Comparison of ENCODE assay signal across 24 mouse cellular contexts in genomic region chr2:160376236-160376635, GRCm38 (mm10). TPM values are rescaled to one million over a fixed set of nuclear protein-coding genes. Genes with fewer than 3 reads are reported as not detected.
DNase-seq lines count a peak whose midpoint lies in the region; ATAC-seq and TF ChIP-seq lines count a peak whose summit lies in the region.
"Had no signal": no experiment of that assay in that cellular context is flagged by ENCODE, and none has a peak within 500 bp of the region (broad histone marks: within the 10 kb centered on the region; RNA-seq: fewer than 3 reads in every experiment).

No protein-coding gene starts in this region.

- peaks cover 28% of the 10 kb centered on the region for H3K27me3 ChIP-seq in forebrain, postnatal 0 days (ENCODE audit: insufficient read depth, low read length)
- H3K27me3 ChIP-seq in forebrain, embryonic 15.5 days = peaks cover 32% of the 10 kb centered on the region
- H3K27me3 ChIP-seq in lung, embryonic 14.5 days (ENCODE audit: insufficient read depth, low read length) = peaks cover 29% of the 10 kb centered on the region
- no peaks in the 10 kb centered on the region; the same call in 1 of the 2 replicates for H3K27me3 ChIP-seq in stomach, postnatal 0 days (ENCODE audit: control insufficient read depth, insufficient read depth, low read length)
- peaks cover 45% of the 10 kb centered on the region for H3K27me3 ChIP-seq in kidney, embryonic 14.5 days (ENCODE audit: control insufficient read depth, insufficient read depth, low read length)

- H3K4me1 ChIP-seq in forebrain, postnatal 0 days (ENCODE audit: insufficient read depth) = no peaks in the 10 kb centered on the region
- 0 out of 2 replicates have a peak, but pooled peaks cover 2% of the 10 kb centered on the region for H3K4me1 ChIP-seq in forebrain, embryonic 15.5 days
- no peaks in the 10 kb centered on the region for H3K4me1 ChIP-seq in lung, embryonic 14.5 days (ENCODE audit: insufficient read depth)
- H3K4me1 ChIP-seq in stomach, postnatal 0 days (replicated peaks; ENCODE audit: control insufficient read depth, insufficient read depth) = no peaks in the 10 kb centered on the region
- peaks cover 4% of the 10 kb centered on the region; the same call in 1 of the 2 replicates for H3K4me1 ChIP-seq in kidney, embryonic 14.5 days (ENCODE audit: control insufficient read depth, insufficient read depth, low read length)
- H3K4me1 ChIP-seq: embryonic facial prominence, embryonic 15.5 days had no signal

- TF ChIP-seq EP300 in stomach, postnatal 0 days (optimal IDR thresholded peaks at IDR 0.05) = no peak

- H3K4me3 ChIP-seq in forebrain, postnatal 0 days (ENCODE audit: low read depth, low read length) = no peak overlapping the region
- H3K4me3 ChIP-seq in forebrain, embryonic 15.5 days = no peak overlapping the region
- no peak overlapping the region for H3K4me3 ChIP-seq in lung, embryonic 14.5 days (ENCODE audit: low read depth, low read length)
- H3K4me3 ChIP-seq in stomach, postnatal 0 days (ENCODE audit: low read depth, low read length) = no peak overlapping the region
- no peak overlapping the region for H3K4me3 ChIP-seq in kidney, embryonic 14.5 days (ENCODE audit: low read length)
- H3K4me3 ChIP-seq: embryonic facial prominence, embryonic 15.5 days; erythroblast, embryonic 14.5 days; forebrain, embryonic 10.5 days; heart, adult 2 months; heart, embryonic 12.5 days had no signal

- H3K9me3 ChIP-seq in forebrain, postnatal 0 days (ENCODE audit: low read length) = no peaks in the 10 kb centered on the region
- no peaks in the 10 kb centered on the region for H3K9me3 ChIP-seq in forebrain, embryonic 15.5 days
- H3K9me3 ChIP-seq in lung, embryonic 14.5 days (ENCODE audit: low read depth, low read length) = no peaks in the 10 kb centered on the region
- H3K9me3 ChIP-seq in stomach, postnatal 0 days (ENCODE audit: control insufficient read depth, low read length) = no peaks in the 10 kb centered on the region
- H3K9me3 ChIP-seq in kidney, embryonic 14.5 days (ENCODE audit: control insufficient read depth, low read length) = no peaks in the 10 kb centered on the region
- H3K9me3 ChIP-seq: embryonic facial prominence, embryonic 15.5 days; forebrain, embryonic 10.5 days; heart, embryonic 12.5 days had no signal

- ATAC-seq in forebrain, postnatal 0 days = peak; percentile 25; the same call in 1 of the 2 replicates
- no peak for ATAC-seq in forebrain, embryonic 15.5 days (replicated peaks)
- ATAC-seq in lung, embryonic 14.5 days (ENCODE audit: insufficient read depth) = no peak
- ATAC-seq in stomach, postnatal 0 days (ENCODE audit: low FRiP score, low TSS enrichment) = no peak
- no peak for ATAC-seq in kidney, embryonic 14.5 days (ENCODE audit: low FRiP score, low TSS enrichment)
- ATAC-seq: forebrain, embryonic 14.5 days; hindbrain, embryonic 16.5 days had no signal

- WGBS in forebrain, postnatal 0 days = 43% methylated on average over 5 of the region's 5 CpGs
- WGBS in forebrain, embryonic 15.5 days = 37% methylated on average over 5 of the region's 5 CpGs
- WGBS in lung, embryonic 14.5 days = 40% methylated on average over 5 of the region's 5 CpGs
- 49% methylated on average over 5 of the region's 5 CpGs for WGBS in stomach, postnatal 0 days
- WGBS in kidney, embryonic 14.5 days = 49% methylated on average over 5 of the region's 5 CpGs

- DNase-seq in forebrain, postnatal 0 days = no peak
- DNase-seq in lung, embryonic 14.5 days = no peak
- DNase-seq in lung, postnatal 4 days = no peak
- peak; percentile 60 for DNase-seq in ZHBTc4 (ENCODE audit: low read depth, low spot score)
- DNase-seq in stomach, postnatal 0 days (ENCODE audit: low spot score) = no peak
- DNase-seq in right cerebral cortex, postnatal 25 days = no peak
- DNase-seq: adrenal gland, postnatal 10 days; cerebellum, adult 18-20 months; cerebellum, adult 9-11 months; cerebellum, postnatal 36 days; embryo, embryonic 11 days; gastrocnemius, postnatal 10 days; heart, adult 2 months; heart, postnatal 36 days had no signal

- H3K9ac ChIP-seq in forebrain, postnatal 0 days = no peak overlapping the region
- no peak overlapping the region for H3K9ac ChIP-seq in forebrain, embryonic 15.5 days (replicated peaks)
- H3K9ac ChIP-seq in lung, embryonic 14.5 days = no peak overlapping the region
- no peak overlapping the region for H3K9ac ChIP-seq in stomach, postnatal 0 days (ENCODE audit: low read length)
- H3K9ac ChIP-seq in kidney, embryonic 14.5 days (ENCODE audit: low read depth, low read length) = no peak overlapping the region
- H3K9ac ChIP-seq: embryonic facial prominence, embryonic 15.5 days; heart, embryonic 12.5 days had no signal

- 0 out of 2 replicates have a peak, but pooled peaks have one; percentile 9 for TF ChIP-seq CTCF in forebrain, postnatal 0 days (IDR thresholded peaks at IDR 0.05; ENCODE audit: low read depth)
- TF ChIP-seq CTCF in lung, embryonic 14.5 days (IDR thresholded peaks at IDR 0.05; ENCODE audit: low read depth) = peak; percentile 31
- TF ChIP-seq CTCF in stomach, postnatal 0 days (IDR thresholded peaks at IDR 0.05; ENCODE audit: low read depth) = peak; percentile 10; the same call in 1 of the 2 replicates

- no peak overlapping the region for H3K27ac ChIP-seq in forebrain, postnatal 0 days (ENCODE audit: low read depth, low read length)
- no peak overlapping the region for H3K27ac ChIP-seq in forebrain, embryonic 15.5 days (replicated peaks)
- no peak overlapping the region for H3K27ac ChIP-seq in lung, embryonic 14.5 days (ENCODE audit: low read depth)
- H3K27ac ChIP-seq in stomach, postnatal 0 days (replicated peaks) = no peak overlapping the region
- H3K27ac ChIP-seq in kidney, embryonic 14.5 days (ENCODE audit: low read depth, low read length) = no peak overlapping the region
- H3K27ac ChIP-seq: embryonic facial prominence, embryonic 15.5 days; forebrain, embryonic 10.5 days; heart, adult 2 months had no signal

- no peaks in the 10 kb centered on the region for H3K36me3 ChIP-seq in forebrain, postnatal 0 days (ENCODE audit: insufficient read depth)
- no peaks in the 10 kb centered on the region for H3K36me3 ChIP-seq in forebrain, embryonic 15.5 days
- no peaks in the 10 kb centered on the region for H3K36me3 ChIP-seq in lung, embryonic 14.5 days (ENCODE audit: insufficient read depth)
- H3K36me3 ChIP-seq in stomach, postnatal 0 days (ENCODE audit: control insufficient read depth, insufficient read depth, low read length) = no peaks in the 10 kb centered on the region
- H3K36me3 ChIP-seq in kidney, embryonic 14.5 days (ENCODE audit: control insufficient read depth, insufficient read depth, low read length) = no peaks in the 10 kb centered on the region
- H3K36me3 ChIP-seq: embryonic facial prominence, embryonic 15.5 days; forebrain, embryonic 10.5 days; heart, embryonic 12.5 days had no signal

- H3K4me2 ChIP-seq in forebrain, postnatal 0 days (ENCODE audit: low read depth) = no peak overlapping the region
- no peak overlapping the region for H3K4me2 ChIP-seq in forebrain, embryonic 15.5 days (replicated peaks)
- H3K4me2 ChIP-seq in lung, embryonic 14.5 days = no peak overlapping the region
- H3K4me2 ChIP-seq in stomach, postnatal 0 days (replicated peaks; ENCODE audit: low read depth) = no peak overlapping the region
- H3K4me2 ChIP-seq in kidney, embryonic 14.5 days (replicated peaks; ENCODE audit: low read depth, low read length) = no peak overlapping the region
- H3K4me2 ChIP-seq: embryonic facial prominence, embryonic 15.5 days; heart, embryonic 12.5 days had no signal

RNA-seq across cellular contexts. Expression of gene Mafb, which starts 9.4 kb away (rescaled TPM):
- total RNA-seq in forebrain, postnatal 0 days (2014; rRNA removed) = 13.5 and 13.7 TPM in 2 replicates
- 13.1 and 15.3 TPM in 2 replicates for polyA plus RNA-seq in forebrain, postnatal 0 days (2015; fragmentation: Nextera tagmentation; extraction: Ambion mirVana)
- polyA plus RNA-seq in forebrain, embryonic 15.5 days (2015; fragmentation: Nextera tagmentation; extraction: Ambion mirVana) = 13.5 and 16.2 TPM in 2 replicates
- 2.8 and 3.4 TPM in 2 replicates for polyA plus RNA-seq in lung, embryonic 14.5 days (2014; fragmentation: Nextera tagmentation; extraction: Ambion mirVana)
- 4.3 and 4.9 TPM in 2 replicates for polyA plus RNA-seq in stomach, postnatal 0 days (2015; fragmentation: Nextera tagmentation; extraction: Ambion mirVana)
- 23.0 and 33.2 TPM in 2 replicates for polyA plus RNA-seq in kidney, embryonic 14.5 days (2014; fragmentation: Nextera tagmentation; extraction: Ambion mirVana)

RNA-seq across cellular contexts. Expression of gene Gm826, which starts 42.3 kb away (rescaled TPM):
- total RNA-seq in forebrain, postnatal 0 days (2014; rRNA removed) = not detected in 2 replicates
- 0.19 TPM in 1 of 2 replicates, not detected in the other for polyA plus RNA-seq in forebrain, postnatal 0 days (2015; fragmentation: Nextera tagmentation; extraction: Ambion mirVana)
- 0.24 TPM in 2 replicates for polyA plus RNA-seq in forebrain, embryonic 15.5 days (2015; fragmentation: Nextera tagmentation; extraction: Ambion mirVana)
- polyA plus RNA-seq in lung, embryonic 14.5 days (2014; fragmentation: Nextera tagmentation; extraction: Ambion mirVana) = 0.70 TPM in 1 of 2 replicates, not detected in the other
- not detected in 2 replicates for polyA plus RNA-seq in stomach, postnatal 0 days (2015; fragmentation: Nextera tagmentation; extraction: Ambion mirVana)
- 0.37 and 0.73 TPM in 2 replicates for polyA plus RNA-seq in kidney, embryonic 14.5 days (2014; fragmentation: Nextera tagmentation; extraction: Ambion mirVana)
- total RNA-seq: ES-E14 had no signal
- polyA plus RNA-seq: embryonic facial prominence, embryonic 11.5 days; erythroblast, embryonic 14.5 days; forebrain, embryonic 10.5 days; forebrain, embryonic 14.5 days; hindbrain, embryonic 16.5 days had no signal
